Mouse (Mus musculus) limb, embryonic 13.5 days (tissue): Measurements from ENCODE around the gene Ric8b. TPM values are rescaled to one million over a fixed set of nuclear protein-coding genes. Genes with fewer than 3 reads are reported as not detected.

Source experiments
- ATAC-seq: fragments of 200-750 bp; cut with Nextera tagmentation; 2 replicates; pipeline ENCODE4 v1.8.0; 2017; ENCODE audit warnings: low read depth, moderate number of reproducible peaks, moderate TSS enrichment; ENCODE audit not compliant: low FRiP score
- H3K27ac ChIP-seq: fragments of 300-500 bp; sonication (generic); 2 replicates; pipeline ENCODE4 v1.5.1; 2015; ENCODE audit warnings: inconsistent platforms, mild to moderate bottlenecking, moderate library complexity
- H3K27me3 ChIP-seq: fragments of 300-500 bp; sonication (generic); 2 replicates; pipeline ENCODE4 v1.6.1; 2015; ENCODE audit warnings: mild to moderate bottlenecking, inconsistent platforms
- H3K36me3 ChIP-seq: fragments of 300-500 bp; sonication (generic); 2 replicates; pipeline ENCODE4 v1.6.1; 2015; ENCODE audit warnings: inconsistent platforms, mild to moderate bottlenecking, moderate library complexity
- H3K4me1 ChIP-seq: fragments of 300-500 bp; sonication (generic); 2 replicates; pipeline ENCODE4 v1.6.1; 2015; ENCODE audit warnings: inconsistent platforms
- H3K4me2 ChIP-seq: fragments of 300-500 bp; sonication (generic); replicated peaks from 2 replicates; pipeline ENCODE4 v1.6.1; 2015; ENCODE audit warnings: inconsistent platforms, mild to moderate bottlenecking, moderate library complexity
- H3K4me3 ChIP-seq: fragments of 300-500 bp; sonication (generic); 2 replicates; pipeline ENCODE4 v1.5.1; 2015; ENCODE audit warnings: moderate library complexity, mild to moderate bottlenecking, inconsistent platforms
- H3K9ac ChIP-seq: fragments of 300-500 bp; sonication (generic); 2 replicates; pipeline ENCODE4 v1.6.1; 2015; ENCODE audit warnings: mild to moderate bottlenecking, inconsistent platforms
- H3K9me3 ChIP-seq: fragments of 300-500 bp; sonication (generic); 2 replicates; pipeline ENCODE4 v1.6.1; 2016; ENCODE audit warnings: inconsistent platforms
- whole genome bisulfite sequencing: fragments of 180-500 bp; shearing (Covaris S2); methylation state at CpG from one replicate; pipeline ENCODE4 v1.1.7; 2015; 5-methylcytosine and 5-hydroxymethylcytosine counted together
- polyA plus RNA-seq: library from polyadenylated mRNA; unstranded; fragments of >200 nt; fragmentation: Nextera tagmentation; extraction: Ambion mirVana; gene quantifications from 2 replicates; pipeline ENCODE4 v1.2.1, GENCODE M21; 2015

Ric8b gene
- polyA plus RNA-seq, 1 experiment from 2014 or later: 30.1 TPM

DNA sequence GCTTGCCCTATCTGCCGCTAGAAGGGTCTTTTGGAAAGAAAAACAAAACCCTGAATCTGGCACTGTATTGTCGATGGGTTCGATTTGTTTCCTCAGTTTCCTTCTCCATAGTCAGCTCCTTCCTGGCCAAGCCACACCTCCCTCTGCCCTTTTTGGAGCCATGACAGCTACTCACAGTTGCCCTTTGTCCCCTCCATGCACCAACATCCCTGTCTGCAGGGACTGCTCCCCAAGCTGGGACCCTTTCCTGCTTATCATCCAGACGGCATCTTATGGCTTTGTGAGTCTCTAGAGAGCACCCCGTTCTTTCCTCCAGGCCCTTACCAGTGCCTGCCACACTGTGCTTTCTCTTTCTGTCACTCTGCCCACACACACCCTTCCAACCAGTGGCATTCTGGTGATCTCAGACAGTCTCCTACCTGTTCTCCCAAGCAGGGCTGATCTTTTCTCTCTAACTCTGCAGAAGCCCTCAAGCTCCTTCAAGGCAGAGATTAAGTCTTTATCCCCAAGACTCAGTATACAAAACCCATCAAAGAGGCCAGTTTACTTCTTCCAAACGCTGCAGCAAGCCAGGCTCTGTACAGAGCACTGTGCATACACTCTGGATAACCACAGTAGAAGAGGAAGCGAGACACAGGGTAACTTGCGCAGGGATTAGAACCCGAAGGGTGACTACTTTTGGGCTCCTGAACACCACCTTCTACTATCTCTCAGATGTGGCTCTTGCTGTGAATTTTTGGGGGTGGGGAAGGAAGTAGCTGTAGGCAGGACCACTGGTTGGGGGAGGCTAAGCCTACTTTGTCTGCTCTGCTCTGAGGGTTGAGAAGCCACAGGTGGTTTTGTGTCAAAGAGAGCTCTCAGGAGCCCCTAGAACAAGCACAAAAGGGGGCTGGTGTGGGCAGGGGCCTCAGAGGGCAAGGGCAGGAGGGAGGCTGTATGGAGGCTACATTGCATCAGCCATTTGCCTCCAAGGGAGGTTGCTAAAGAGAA is 20.2 kb upstream of the Ric8b start:
- ATAC-seq: no peak
- H3K4me1 ChIP-seq: peaks cover 11% of the 10 kb centered on the region; the same call in 1 of the 2 replicates
- no peak overlapping the region for H3K27ac ChIP-seq
- H3K27me3 ChIP-seq: no peaks in the 10 kb centered on the region
- WGBS: 69% methylated on average over 9 of the region's 9 CpGs
- no peak overlapping the region for H3K4me2 ChIP-seq
- no peak overlapping the region for H3K9ac ChIP-seq
- H3K9me3 ChIP-seq: no peaks in the 10 kb centered on the region
- H3K36me3 ChIP-seq: no peaks in the 10 kb centered on the region
- no peak overlapping the region for H3K4me3 ChIP-seq

DNA sequence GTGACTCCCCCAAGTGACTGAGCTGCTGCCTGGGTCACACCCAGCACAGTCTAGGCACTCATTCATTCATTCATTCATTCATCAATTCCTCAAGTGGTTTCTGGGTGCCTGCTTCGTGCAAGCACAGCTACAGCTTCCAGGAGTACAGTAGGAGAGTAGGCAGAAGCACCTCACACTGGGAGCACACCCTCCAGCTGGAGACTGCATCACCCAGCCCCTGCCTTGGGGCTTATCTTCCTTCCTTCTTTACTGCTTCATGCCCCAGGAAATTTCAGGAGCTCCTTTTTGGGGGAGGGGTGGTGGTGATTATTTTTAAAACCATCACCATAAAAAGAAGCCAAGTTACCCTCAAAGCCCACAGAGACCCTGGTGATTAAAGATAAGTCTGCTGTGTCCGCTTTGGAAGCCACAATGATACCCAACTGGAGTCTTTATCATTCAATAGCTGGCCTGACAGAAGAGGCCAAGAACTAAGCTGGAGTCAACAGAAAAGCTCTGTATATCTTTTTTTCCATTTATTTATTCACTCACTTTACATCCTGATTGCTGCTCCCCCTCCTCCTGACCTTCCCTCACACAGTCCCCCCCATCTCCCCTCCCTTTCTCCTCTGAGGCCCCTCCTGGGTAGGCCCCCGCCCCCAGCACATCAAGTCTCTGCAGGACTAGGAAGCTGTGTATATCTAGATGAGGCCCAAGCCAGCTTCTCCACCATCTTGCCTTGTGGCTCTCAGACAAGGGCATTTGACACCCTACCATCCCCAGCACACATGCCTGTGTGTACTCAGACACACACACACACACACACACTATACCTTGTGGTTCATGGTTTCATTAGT is 19.1 kb upstream of the Ric8b start:
- peaks cover 14% of the 10 kb centered on the region for H3K4me1 ChIP-seq

GRCm38 (mm10) chr10:84901676-84902075 is 15.7 kb upstream of the Ric8b start:
- no peaks in the 10 kb centered on the region for H3K27me3 ChIP-seq
- no peak overlapping the region for H3K4me2 ChIP-seq
- H3K4me1 ChIP-seq: peaks cover 22% of the 10 kb centered on the region
- no peak overlapping the region for H3K9ac ChIP-seq
- H3K9me3 ChIP-seq: no peaks in the 10 kb centered on the region
- no peak overlapping the region for H3K27ac ChIP-seq
- no peaks in the 10 kb centered on the region for H3K36me3 ChIP-seq
- H3K4me3 ChIP-seq: no peak overlapping the region
- no peak for ATAC-seq
- 75% methylated on average over 5 of the region's 5 CpGs for WGBS

More for the DNA sequence above, 19.1 kb upstream of the Ric8b start:
- Histone ChIP-seq H3K9ac (no peak overlapping the region), H3K4me2 (no peak overlapping the region), H3K27me3 (no peaks in the 10 kb centered on the region), H3K36me3 (no peaks in the 10 kb centered on the region), H3K9me3 (no peaks in the 10 kb centered on the region), H3K27ac (no peak overlapping the region; the same call in 1 of the 2 replicates), H3K4me3 (no peak overlapping the region)
- no peak for ATAC-seq
- WGBS: 64% methylated on average over 3 of the region's 3 CpGs

GRCm38 (mm10) chr10:84902213-84902612 is 15.2 kb upstream of the Ric8b start:
- Histone ChIP-seq H3K9me3 (no peaks in the 10 kb centered on the region), H3K36me3 (no peaks in the 10 kb centered on the region), H3K27ac (peak overlapping the region; percentile 6; the same call in 1 of the 2 replicates), H3K27me3 (no peaks in the 10 kb centered on the region), H3K4me3 (no peak overlapping the region), H3K4me2 (no peak overlapping the region), H3K4me1 (peaks cover 22% of the 10 kb centered on the region), H3K9ac (no peak overlapping the region)
- no peak for ATAC-seq
- 89% methylated on average over 2 of the region's 2 CpGs for WGBS

DNA sequence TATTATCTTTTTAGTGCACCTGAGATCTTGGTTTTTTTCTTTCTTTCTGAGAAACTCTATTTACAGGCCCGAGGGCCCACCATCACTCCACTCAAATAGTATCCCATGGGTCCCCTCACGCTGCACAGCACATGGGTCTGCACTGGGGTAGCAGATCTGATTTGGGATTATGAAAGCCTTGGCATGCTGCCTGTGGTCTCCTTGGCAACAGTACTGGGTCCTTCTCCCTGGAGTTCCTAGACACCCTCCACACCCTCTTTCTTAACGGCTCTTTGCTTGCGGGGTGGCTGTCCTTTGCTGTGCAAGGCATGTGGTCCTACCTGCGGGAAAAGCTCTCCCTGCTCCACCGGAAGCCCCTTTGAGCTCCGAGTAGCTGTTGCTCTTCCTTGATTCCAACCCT is 14.1 kb upstream of the Ric8b start:
- no peak for ATAC-seq
- Histone ChIP-seq H3K4me3 (no peak overlapping the region), H3K36me3 (no peaks in the 10 kb centered on the region), H3K9me3 (no peaks in the 10 kb centered on the region), H3K4me1 (peaks cover 15% of the 10 kb centered on the region), H3K27me3 (no peaks in the 10 kb centered on the region), H3K9ac (no peak overlapping the region), H3K27ac (no peak overlapping the region), H3K4me2 (peak overlapping the region; percentile 26)
- 45% methylated on average over 7 of the region's 7 CpGs for WGBS

- no peak overlapping the region for H3K27ac ChIP-seq
- H3K9ac ChIP-seq: no peak overlapping the region
- no peaks in the 10 kb centered on the region for H3K27me3 ChIP-seq
- 14% methylated on average over 5 of the region's 5 CpGs for WGBS
- no peak overlapping the region for H3K4me3 ChIP-seq
- no peak for ATAC-seq
- peak overlapping the region; percentile 26 for H3K4me2 ChIP-seq
- no peaks in the 10 kb centered on the region for H3K9me3 ChIP-seq
- H3K36me3 ChIP-seq: no peaks in the 10 kb centered on the region
- peaks cover 12% of the 10 kb centered on the region for H3K4me1 ChIP-seq
These were observed 13.7 kb upstream of the Ric8b start for GRCm38 (mm10) chr10:84903742-84904141.

DNA sequence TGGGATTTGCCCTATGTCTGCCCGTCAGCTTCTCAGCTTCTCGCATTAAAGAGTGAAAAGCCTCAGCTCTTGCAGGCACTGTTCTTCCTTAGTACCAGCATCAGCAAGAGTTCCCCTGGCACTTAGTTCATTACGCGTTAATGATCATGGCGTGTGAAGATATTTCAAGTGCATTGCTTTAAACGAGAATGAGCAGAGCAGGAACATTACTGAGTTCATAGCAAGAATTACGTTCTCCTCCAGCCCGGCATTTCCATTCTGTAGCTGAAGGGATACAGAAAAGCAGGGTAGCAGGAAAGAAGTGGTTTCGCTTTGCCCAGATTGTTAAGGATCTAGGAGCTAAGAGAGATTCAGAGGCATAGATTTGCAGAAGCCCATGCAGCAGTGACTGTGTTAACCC is 10.5 kb upstream of the Ric8b start:
- 73% methylated on average over 9 of the region's 9 CpGs for WGBS
- no peak for ATAC-seq
- no peak overlapping the region for H3K9ac ChIP-seq

GRCm38 (mm10) chr10:84908006-84908405 is 9.4 kb upstream of the Ric8b start:
- Histone ChIP-seq H3K27ac (no peak overlapping the region), H3K9ac (no peak overlapping the region), H3K4me3 (no peak overlapping the region), H3K9me3 (no peaks in the 10 kb centered on the region), H3K36me3 (no peaks in the 10 kb centered on the region), H3K27me3 (no peaks in the 10 kb centered on the region), H3K4me1 (peaks cover 12% of the 10 kb centered on the region), H3K4me2 (no peak overlapping the region)
- WGBS: 89% methylated on average over 3 of the region's 3 CpGs
- ATAC-seq: no peak

More for the DNA sequence above, 10.5 kb upstream of the Ric8b start:
- no peaks in the 10 kb centered on the region for H3K9me3 ChIP-seq
- H3K4me2 ChIP-seq: no peak overlapping the region
- H3K27ac ChIP-seq: no peak overlapping the region
- H3K36me3 ChIP-seq: no peaks in the 10 kb centered on the region
- no peak overlapping the region for H3K4me3 ChIP-seq
- no peaks in the 10 kb centered on the region for H3K27me3 ChIP-seq
- peaks cover 12% of the 10 kb centered on the region for H3K4me1 ChIP-seq

DNA sequence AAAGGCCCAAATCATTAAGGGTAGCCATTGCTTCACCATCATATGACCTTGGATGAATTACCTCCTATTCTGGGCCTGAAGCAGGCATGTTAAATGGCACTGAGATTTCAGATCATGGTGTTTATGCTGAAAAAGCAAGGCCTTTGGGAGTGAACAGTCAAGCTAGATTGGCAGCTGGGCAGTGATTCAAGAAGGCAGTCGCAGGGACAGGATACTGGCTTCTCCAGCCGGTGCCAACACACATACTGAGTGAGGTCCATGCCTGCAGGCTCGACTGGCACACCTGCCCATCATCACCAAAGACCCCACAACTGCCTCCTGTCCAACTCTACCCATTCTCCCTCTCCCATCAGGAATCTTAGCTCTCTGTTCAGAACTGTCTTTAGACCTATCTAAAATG is 8.9 kb upstream of the Ric8b start:
- H3K4me1 ChIP-seq: peaks cover 7% of the 10 kb centered on the region
- no peak overlapping the region for H3K4me3 ChIP-seq
- no peak overlapping the region for H3K9ac ChIP-seq
- H3K9me3 ChIP-seq: no peaks in the 10 kb centered on the region
- no peak overlapping the region for H3K27ac ChIP-seq
- WGBS: 84% methylated on average over 3 of the region's 3 CpGs
- H3K27me3 ChIP-seq: no peaks in the 10 kb centered on the region
- H3K36me3 ChIP-seq: no peaks in the 10 kb centered on the region
- no peak for ATAC-seq
- H3K4me2 ChIP-seq: no peak overlapping the region

DNA sequence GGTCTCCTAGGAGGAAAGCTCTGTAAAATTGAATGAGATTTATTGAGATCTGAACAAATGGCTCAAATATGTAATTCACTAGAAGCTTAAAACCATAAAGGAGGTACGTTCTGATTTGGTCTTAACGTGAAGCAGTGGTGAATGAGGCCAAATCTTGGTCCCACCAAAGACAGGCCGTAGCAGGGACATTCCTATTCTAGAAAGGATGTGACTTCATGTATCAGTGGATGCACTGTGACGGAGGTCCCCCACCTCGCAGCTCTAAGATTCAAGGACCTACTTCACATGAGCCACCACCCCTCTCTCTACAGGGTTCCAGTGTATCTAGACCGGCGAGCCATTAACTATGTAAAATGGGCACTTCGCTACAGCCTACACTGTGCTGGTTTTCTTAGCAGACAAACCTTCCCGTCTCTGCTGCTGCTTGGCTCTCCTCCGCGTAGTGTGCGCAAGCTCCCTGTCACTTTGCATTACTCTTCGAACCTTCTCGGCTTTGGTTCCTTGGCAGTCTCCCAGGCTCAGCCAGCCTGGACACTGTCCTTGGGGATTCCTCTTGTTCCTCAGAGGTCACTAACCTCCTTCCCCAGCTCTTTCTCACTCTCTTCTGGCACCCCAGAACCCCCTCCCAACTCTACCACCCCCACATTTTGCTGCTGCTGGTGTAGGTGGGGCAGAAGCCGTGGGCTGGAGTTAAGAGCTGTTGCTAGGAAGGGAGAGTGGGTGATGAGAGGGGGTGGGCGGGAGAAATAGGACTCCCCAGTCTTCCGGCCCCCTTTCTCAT is 8.2 kb upstream of the Ric8b start:
- ATAC-seq: no peak

DNA sequence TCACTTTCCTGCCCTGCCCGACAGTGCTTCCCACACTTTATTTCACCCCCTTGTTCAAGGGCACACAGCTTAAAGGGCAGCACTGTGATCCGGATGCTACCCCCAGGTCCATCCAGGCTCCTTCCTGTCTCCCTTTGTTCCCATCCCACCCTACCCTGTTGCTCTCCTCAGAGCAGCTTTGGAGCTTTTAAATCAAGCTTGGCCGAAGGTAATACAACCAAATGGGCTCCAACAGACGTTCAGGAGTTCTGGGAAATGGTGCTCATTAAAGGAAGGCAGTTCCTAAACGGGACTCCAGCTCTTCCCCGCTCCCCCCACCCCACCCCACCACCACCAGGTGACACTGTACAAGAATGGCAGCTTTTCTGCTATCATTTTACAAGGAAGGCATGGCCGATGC is 7.2 kb upstream of the Ric8b start:
- no peak overlapping the region for H3K9ac ChIP-seq
- WGBS: 37% methylated on average over 7 of the region's 7 CpGs
- no peaks in the 10 kb centered on the region for H3K27me3 ChIP-seq
- H3K4me1 ChIP-seq: no peaks in the 10 kb centered on the region
- no peaks in the 10 kb centered on the region for H3K9me3 ChIP-seq
- ATAC-seq: no peak
- H3K4me2 ChIP-seq: no peak overlapping the region
- no peak overlapping the region for H3K27ac ChIP-seq
- no peaks in the 10 kb centered on the region for H3K36me3 ChIP-seq
- no peak overlapping the region for H3K4me3 ChIP-seq

More for the DNA sequence above, 8.2 kb upstream of the Ric8b start:
- H3K9me3 ChIP-seq: no peaks in the 10 kb centered on the region
- no peaks in the 10 kb centered on the region for H3K4me1 ChIP-seq
- no peaks in the 10 kb centered on the region for H3K36me3 ChIP-seq
- H3K4me3 ChIP-seq: no peak overlapping the region
- no peak overlapping the region for H3K4me2 ChIP-seq
- H3K27me3 ChIP-seq: no peaks in the 10 kb centered on the region
- H3K9ac ChIP-seq: no peak overlapping the region
- H3K27ac ChIP-seq: no peak overlapping the region
- 79% methylated on average over 17 of the region's 17 CpGs for WGBS
